Mouse (Mus musculus): ENCODE measurements around the gene Mettl26. TPM values are rescaled to one million over a fixed set of nuclear protein-coding genes. Genes with fewer than 3 reads are reported as not detected.

Gene Mettl26
- total RNA-seq, 1 experiment from 2014 or later = 88.0 TPM

Small RNAs within 50 kb of the gene (microRNA-seq; reads per million reads assigned to microRNA genes)
- gene Mir3082 = 2.1 to 2.3 reads per million in 2 experiments

Other genes with a start within 250 kb of the Mettl26 start
- gene Gng13, start 157.9 kb upstream of the Mettl26 start, total RNA-seq (2021) = not detected in 2 replicates
- gene Chtf18, start 147.7 kb upstream of the Mettl26 start, total RNA-seq (2021) = 4.4 and 5.0 TPM in 2 replicates
- gene Rpusd1, start 147.4 kb upstream of the Mettl26 start, total RNA-seq (2021) = 9.9 and 10.7 TPM in 2 replicates
- gene Mslnl, start 139.0 kb upstream of the Mettl26 start, total RNA-seq (2021) = not detected in 2 replicates
- 13.0 and 14.3 TPM in 2 replicates for gene Msln, start 120.7 kb upstream of the Mettl26 start, total RNA-seq (2021)
- gene Narfl, start 101.3 kb upstream of the Mettl26 start, total RNA-seq (2021) = 30.6 and 35.3 TPM in 2 replicates
- 21.8 and 27.2 TPM in 2 replicates for gene Haghl, start 89.4 kb upstream of the Mettl26 start, total RNA-seq (2021)
- gene Ccdc78, start 88.5 kb upstream of the Mettl26 start, total RNA-seq (2021) = not detected in 2 replicates
- 55.4 and 60.2 TPM in 2 replicates for gene Fam173a, start 82.2 kb upstream of the Mettl26 start, total RNA-seq (2021)
- not detected in 2 replicates for gene AC134908.4, start 79.4 kb upstream of the Mettl26 start, total RNA-seq (2021)
- gene Metrn, start 77.9 kb upstream of the Mettl26 start, total RNA-seq (2021) = 24.7 and 27.3 TPM in 2 replicates
- gene Fbxl16, start 66.0 kb upstream of the Mettl26 start, total RNA-seq (2021) = 18.8 and 24.9 TPM in 2 replicates
- gene Wdr24, start 51.4 kb upstream of the Mettl26 start, total RNA-seq (2021) = 17.4 and 19.5 TPM in 2 replicates
- 68.2 and 71.0 TPM in 2 replicates for gene Jmjd8, start 46.2 kb upstream of the Mettl26 start, total RNA-seq (2021)
- 149 and 160 TPM in 2 replicates for gene Stub1, start 41.7 kb upstream of the Mettl26 start, total RNA-seq (2021)
- gene Rhbdl1, start 37.8 kb upstream of the Mettl26 start, total RNA-seq (2021) = 12.9 and 14.9 TPM in 2 replicates
- 10.9 and 11.8 TPM in 2 replicates for gene Gm20683, start 33.3 kb upstream of the Mettl26 start, total RNA-seq (2021)
- 95.9 and 108 TPM in 2 replicates for gene Rhot2, start 30.2 kb upstream of the Mettl26 start, total RNA-seq (2021)
- gene Wdr90, start 13.6 kb upstream of the Mettl26 start, total RNA-seq (2021) = 23.1 and 23.2 TPM in 2 replicates
- gene Mcrip2, start 6.3 kb upstream of the Mettl26 start, total RNA-seq (2021) = 336 and 337 TPM in 2 replicates
- gene Wfikkn1, start 5.8 kb downstream of the Mettl26 start, total RNA-seq (2021) = 1.2 and 1.5 TPM in 2 replicates
- 19.8 and 20.9 TPM in 2 replicates for gene Rab40c, start 44.7 kb downstream of the Mettl26 start, total RNA-seq (2021)
- 112 and 122 TPM in 2 replicates for gene Pigq, start 69.9 kb downstream of the Mettl26 start, total RNA-seq (2021)
- gene Nhlrc4, start 69.9 kb downstream of the Mettl26 start, total RNA-seq (2021) = 0.15 TPM in 1 of 2 replicates, not detected in the other
- gene A930017K11Rik, start 77.5 kb downstream of the Mettl26 start, total RNA-seq (2021) = not detected in 2 replicates
- gene Capn15, start 110.7 kb downstream of the Mettl26 start, total RNA-seq (2021) = 18.8 and 23.8 TPM in 2 replicates
- 18.6 and 19.0 TPM in 2 replicates for gene Rab11fip3, start 194.5 kb downstream of the Mettl26 start, total RNA-seq (2021)
- 34.2 and 42.3 TPM in 2 replicates for gene Decr2, start 215.3 kb downstream of the Mettl26 start, total RNA-seq (2021)
- 2.6 and 2.7 TPM in 2 replicates for gene Nme4, start 220.5 kb downstream of the Mettl26 start, total RNA-seq (2021)
- gene Tmem8, start 238.2 kb downstream of the Mettl26 start, total RNA-seq (2021) = 5.0 and 5.8 TPM in 2 replicates
- 77.5 and 87.3 TPM in 2 replicates for gene Mrpl28, start 248.4 kb downstream of the Mettl26 start, total RNA-seq (2021)

Measured in adrenal gland, postnatal 14 days (tissue).